Mouse (Mus musculus) cerebellum, adult 2 months (tissue): ENCODE data around the gene Sec16b. TPM values are rescaled to one million over a fixed set of nuclear protein-coding genes. Genes with fewer than 3 reads are reported as not detected.

Experiments
- DNase-seq, 2 experiments: peaks; one replicate each; pipeline ENCODE4 v3.0.0; 2021
- H3K27ac ChIP-seq: fragments of 200-500 bp; 2 replicates; pipeline ENCODE4 v1.5.1; 2012; ENCODE audit warnings: low read length, control low read depth, inconsistent platforms; ENCODE audit not compliant: insufficient read depth
- H3K27me3 ChIP-seq: fragments of 200-500 bp; 2 replicates; pipeline ENCODE4 v1.6.1; 2012; ENCODE audit warnings: inconsistent platforms, mild to moderate bottlenecking, low read length, moderate library complexity; ENCODE audit not compliant: control insufficient read depth, insufficient read depth
- H3K4me1 ChIP-seq: fragments of 200-500 bp; 2 replicates; pipeline ENCODE4 v1.6.1; 2011; ENCODE audit warnings: low read length; ENCODE audit not compliant: control insufficient read depth, insufficient read depth
- H3K4me3 ChIP-seq: fragments of 200-500 bp; replicated peaks from 2 replicates; pipeline ENCODE3; 2011; ENCODE audit warnings: mild to moderate bottlenecking, low read depth, low read length, control low read depth; ENCODE audit not compliant: insufficient read depth
- CTCF ChIP-seq: fragments of 200-500 bp; IDR thresholded peaks from 2 replicates; pipeline ENCODE4 v1.5.1; 2011; ENCODE audit warnings: low read depth, mild to moderate bottlenecking, control low read depth, low read length, moderate library complexity, borderline replicate concordance; ENCODE audit not compliant: insufficient read depth
- POLR2A ChIP-seq: fragments of 200-500 bp; IDR thresholded peaks from 2 replicates; pipeline ENCODE4 v1.6.1; 2011; ENCODE audit warnings: low read length, control low read depth, borderline replicate concordance; ENCODE audit not compliant: insufficient read depth
- WGBS: fragments of 180-500 bp; shearing (Covaris S2); methylation state at CpG from one replicate; pipeline ENCODE4 v1.1.7; 2018; 5-methylcytosine and 5-hydroxymethylcytosine counted together
- polyA plus RNA-seq: library from polyadenylated mRNA; depleted of rRNA; stranded (reverse); fragments of >200 nt; gene quantifications from 2 replicates; pipeline ENCODE4 v1.2.3, GENCODE M21; 2012

Sec16b gene
- polyA plus RNA-seq, 1 experiment: 0.51 TPM

DNA sequence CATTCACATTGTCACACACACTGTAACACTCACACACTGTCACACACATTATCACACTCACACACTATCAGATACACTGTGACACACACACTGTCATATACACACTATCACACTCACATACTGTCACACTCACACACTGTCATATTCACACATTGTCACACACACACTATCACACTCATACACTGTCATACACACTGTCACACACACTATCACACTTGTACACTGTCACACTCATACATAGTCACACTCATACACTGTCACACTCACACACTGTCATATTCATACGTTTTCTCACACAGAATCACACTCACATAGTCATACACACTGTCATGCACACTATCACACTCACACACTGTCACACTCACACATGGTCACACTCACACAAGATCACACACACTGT lies 5.9 kb upstream of the Sec16b start:
- 87% methylated on average over 1 of the region's 1 CpGs for WGBS
- Histone ChIP-seq H3K4me1 (no peaks in the 10 kb centered on the region), H3K4me3 (no peak overlapping the region), H3K27ac (no peak overlapping the region), H3K27me3 (no peaks in the 10 kb centered on the region)
- TF ChIP-seq POLR2A: no peak
- TF ChIP-seq CTCF: no peak
- no peak for DNase-seq

DNA sequence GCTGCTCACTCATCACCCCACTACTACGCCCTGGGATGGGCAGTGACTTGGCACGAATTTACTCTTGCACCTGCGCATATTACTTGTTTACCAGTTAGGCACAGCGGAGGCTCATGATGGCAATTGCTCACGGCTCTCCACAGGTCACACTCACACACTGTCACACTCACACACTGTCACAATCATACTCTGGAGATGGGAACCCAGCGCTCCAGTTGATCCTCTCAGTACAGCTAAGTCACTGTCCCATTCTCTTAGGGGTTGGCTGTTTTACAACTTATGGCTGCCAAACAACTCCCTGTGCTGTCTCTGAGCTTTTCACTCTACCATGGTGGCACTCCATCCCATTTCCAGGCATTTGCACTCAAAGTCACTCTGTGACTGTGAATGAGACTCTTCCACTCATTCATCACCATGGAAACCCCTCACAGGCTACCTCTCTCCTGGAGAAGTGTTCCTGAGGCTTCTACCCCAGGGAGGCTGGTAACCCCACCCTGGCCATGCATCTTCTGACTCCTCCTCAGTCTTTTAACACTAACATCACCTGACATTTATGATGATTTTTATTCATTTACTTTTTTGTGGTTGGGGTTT lies 5.1 kb upstream of the Sec16b start:
- Histone ChIP-seq H3K27ac (no peak overlapping the region), H3K4me3 (no peak overlapping the region), H3K27me3 (no peaks in the 10 kb centered on the region), H3K4me1 (no peaks in the 10 kb centered on the region)
- 57% methylated on average over 6 of the region's 6 CpGs for WGBS
- DNase-seq: no peak
- TF ChIP-seq CTCF: no peak
- no peak for TF ChIP-seq POLR2A

DNA sequence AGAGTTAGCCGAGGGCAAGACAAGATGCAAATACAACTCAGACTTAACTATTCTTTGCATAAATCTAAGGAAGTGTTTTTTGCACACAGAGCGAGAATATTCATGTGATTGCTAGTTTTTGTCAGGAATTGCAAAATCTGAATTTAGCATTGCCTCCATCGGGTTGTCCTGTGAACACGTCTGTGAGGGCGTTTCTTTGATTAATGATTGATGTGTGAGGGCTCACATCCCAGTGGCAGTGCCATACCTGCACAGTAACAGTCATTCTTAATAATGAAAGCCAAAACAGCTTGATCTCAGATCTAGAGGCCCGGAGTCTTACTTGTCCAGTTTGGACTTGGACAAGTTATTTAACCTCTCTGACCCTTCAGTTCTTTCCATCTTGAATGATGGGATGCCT lies 3.5 kb upstream of the Sec16b start:
- Histone ChIP-seq H3K27ac (no peak overlapping the region), H3K4me3 (no peak overlapping the region), H3K27me3 (no peaks in the 10 kb centered on the region; the same call in 1 of the 2 replicates), H3K4me1 (no peaks in the 10 kb centered on the region)
- 80% methylated on average over 6 of the region's 6 CpGs for WGBS
- no peak for DNase-seq
- no peak for TF ChIP-seq POLR2A
- no peak for TF ChIP-seq CTCF

GRCm38 (mm10) chr1:157506995-157507595 lies 567 bp downstream of the Sec16b start:
- WGBS: 12% methylated on average over 4 of the region's 4 CpGs
- no peak overlapping the region for H3K27ac ChIP-seq
- no peaks in the 10 kb centered on the region for H3K4me1 ChIP-seq
- no peaks in the 10 kb centered on the region; the same call in 1 of the 2 replicates for H3K27me3 ChIP-seq
- TF ChIP-seq CTCF (no peak), POLR2A (no peak)
- no peak overlapping the region for H3K4me3 ChIP-seq
- no peak for DNase-seq

GRCm38 (mm10) chr1:157507814-157508213 lies 1.3 kb downstream of the Sec16b start:
- TF ChIP-seq CTCF (no peak), POLR2A (no peak)
- DNase-seq: no peak
- Histone ChIP-seq H3K27me3 (no peaks in the 10 kb centered on the region; the same call in 1 of the 2 replicates), H3K4me3 (no peak overlapping the region), H3K4me1 (no peaks in the 10 kb centered on the region), H3K27ac (no peak overlapping the region)
- 21% methylated on average over 5 of the region's 5 CpGs for WGBS

- no peak for DNase-seq
- no peak overlapping the region for H3K4me3 ChIP-seq
- TF ChIP-seq CTCF: no peak
- TF ChIP-seq POLR2A: no peak
- H3K4me1 ChIP-seq: no peaks in the 10 kb centered on the region
- 89% methylated on average over 11 of the region's 11 CpGs for WGBS
- H3K27ac ChIP-seq: no peak overlapping the region
- no peaks in the 10 kb centered on the region; the same call in 1 of the 2 replicates for H3K27me3 ChIP-seq
Measured at GRCm38 (mm10) chr1:157512690-157513448, 6.3 kb downstream of the Sec16b start.

DNA sequence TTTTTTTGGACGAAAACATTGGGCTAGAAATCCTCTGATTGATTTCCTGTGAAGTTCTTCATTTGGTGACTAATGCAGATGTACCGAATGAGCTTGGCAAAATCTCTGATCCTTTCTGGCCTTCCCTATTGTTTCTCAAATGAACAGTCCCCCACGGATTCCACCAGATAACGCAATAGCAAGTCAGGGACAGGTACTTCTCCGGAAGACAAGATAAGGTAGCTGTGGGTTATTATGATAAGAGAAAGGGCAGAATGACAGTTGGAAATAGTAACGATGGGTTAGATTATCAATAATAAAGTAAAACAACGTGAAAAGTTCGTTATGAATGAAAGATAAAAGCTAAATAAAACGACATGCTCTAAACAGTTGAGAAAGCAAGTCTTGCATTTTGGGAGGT lies 7.0 kb downstream of the Sec16b start:
- no peak for DNase-seq
- H3K4me3 ChIP-seq: no peak overlapping the region
- TF ChIP-seq CTCF (no peak), POLR2A (no peak)
- no peaks in the 10 kb centered on the region; the same call in 1 of the 2 replicates for H3K27me3 ChIP-seq
- 88% methylated on average over 9 of the region's 9 CpGs for WGBS
- peaks cover 2% of the 10 kb centered on the region; the same call in 1 of the 2 replicates for H3K4me1 ChIP-seq
- H3K27ac ChIP-seq: no peak overlapping the region
